Mouse (Mus musculus): ENCODE results near the gene Gm16253.

GRCm38 (mm10) chr3:96554251-96554650 lies 22.5 kb upstream of the Gm16253 start:
- TF ChIP-seq GATA1 (IDR thresholded peaks at IDR 0.05; ENCODE audit: low read length), result no peak
- no peak for TF ChIP-seq TAL1 (IDR thresholded peaks at IDR 0.05; ENCODE audit: low read length)

All from erythroblast, embryonic 14.5 days (primary cell).